In the genomic region with DNA sequence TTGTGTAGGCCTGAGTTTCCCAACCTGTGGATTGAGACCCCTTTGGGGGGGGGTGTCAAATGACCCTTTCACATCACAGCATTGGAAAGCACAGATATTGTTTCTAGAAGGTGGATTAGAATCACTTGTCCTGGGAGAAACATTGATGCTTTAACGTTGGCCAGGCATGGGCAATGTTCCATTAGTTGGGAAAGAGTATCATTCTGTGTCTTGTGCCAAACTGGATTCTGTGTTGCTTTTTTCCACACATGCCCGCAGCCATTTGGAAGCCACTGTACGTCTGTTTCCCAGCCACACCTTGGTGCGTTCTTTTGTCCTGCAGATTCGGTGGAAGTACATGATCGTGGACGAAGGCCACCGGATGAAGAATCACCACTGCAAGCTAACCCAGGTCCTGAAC, we compare ENCODE assay signal across 26 mouse cellular contexts.
"Had no signal": no experiment of that assay in that cellular context is flagged by ENCODE, and none has a peak within 500 bp of the region (broad histone marks: within the 10 kb centered on the region; RNA-seq: fewer than 3 reads in every experiment).

No protein-coding gene starts in this region.

- H3K27ac ChIP-seq: embryonic facial prominence, embryonic 10.5 days; embryonic facial prominence, embryonic 12.5 days; embryonic facial prominence, embryonic 13.5 days; embryonic facial prominence, embryonic 15.5 days; forebrain, embryonic 10.5 days; forebrain, embryonic 12.5 days; forebrain, embryonic 13.5 days; forebrain, embryonic 15.5 days; gastrocnemius, adult 2 months; heart, adult 2 months had no signal

- ATAC-seq: forebrain, embryonic 13.5 days; forebrain, embryonic 14.5 days; forebrain, embryonic 15.5 days; forebrain, embryonic 16.5 days; forebrain, postnatal 0 days had no signal

- H3K9me3 ChIP-seq: embryonic facial prominence, embryonic 10.5 days; embryonic facial prominence, embryonic 12.5 days; embryonic facial prominence, embryonic 13.5 days; embryonic facial prominence, embryonic 15.5 days; forebrain, embryonic 10.5 days; forebrain, embryonic 12.5 days; forebrain, embryonic 13.5 days; forebrain, embryonic 15.5 days had no signal

- H3K27me3 ChIP-seq: embryonic facial prominence, embryonic 12.5 days; embryonic facial prominence, embryonic 13.5 days; embryonic facial prominence, embryonic 15.5 days; forebrain, embryonic 12.5 days; forebrain, embryonic 13.5 days; forebrain, embryonic 15.5 days had no signal

- H3K36me3 ChIP-seq: embryonic facial prominence, embryonic 10.5 days; forebrain, embryonic 10.5 days; forebrain, embryonic 12.5 days had no signal

- DNase-seq: cerebellum, adult 8-10 months; cerebellum, adult 9-10 months; cerebellum, postnatal 10 days; cerebellum, postnatal 14 days; cerebellum, postnatal 25 days; cerebellum, postnatal 36 days; embryo, embryonic 11 days; forebrain, postnatal 0 days; gastrocnemius, adult 2 months; gastrocnemius, postnatal 10 days; gastrocnemius, postnatal 14 days; gastrocnemius, postnatal 25 days; gastrocnemius, postnatal 36 days; heart, adult 18-20 months; heart, adult 2 months had no signal

- H3K4me1 ChIP-seq: embryonic facial prominence, embryonic 13.5 days; embryonic facial prominence, embryonic 15.5 days had no signal

- H3K9ac ChIP-seq: embryonic facial prominence, embryonic 12.5 days; embryonic facial prominence, embryonic 13.5 days; embryonic facial prominence, embryonic 15.5 days; forebrain, embryonic 12.5 days; forebrain, embryonic 13.5 days; forebrain, embryonic 15.5 days; forebrain, postnatal 0 days had no signal

- H3K4me2 ChIP-seq: embryonic facial prominence, embryonic 12.5 days; embryonic facial prominence, embryonic 13.5 days; embryonic facial prominence, embryonic 15.5 days; forebrain, embryonic 12.5 days; forebrain, embryonic 13.5 days; forebrain, embryonic 15.5 days had no signal

- H3K4me3 ChIP-seq: embryonic facial prominence, embryonic 10.5 days; embryonic facial prominence, embryonic 12.5 days; embryonic facial prominence, embryonic 13.5 days; embryonic facial prominence, embryonic 15.5 days; erythroblast, embryonic 14.5 days; forebrain, embryonic 10.5 days; forebrain, embryonic 12.5 days; forebrain, embryonic 13.5 days; forebrain, embryonic 15.5 days; gastrocnemius, adult 2 months; heart, adult 2 months had no signal
